Mouse (Mus musculus) CH12.LX (cell line): ENCODE results near the gene R3hdm2. TPM values are rescaled to one million over a fixed set of nuclear protein-coding genes. Genes with fewer than 3 reads are reported as not detected.

ENCODE experiments used
- DNase-seq: peaks from one replicate; pipeline ENCODE4 v3.0.0-alpha.2; 2013; ENCODE audit errors: extremely low read depth
- H3K27ac ChIP-seq: 2 replicates; pipeline ENCODE4 v1.5.1; 2012; ENCODE audit warnings: low read depth, mild to moderate bottlenecking, control low read depth, moderate library complexity; ENCODE audit not compliant: insufficient read depth
- H3K27me3 ChIP-seq: replicated peaks from 2 replicates; pipeline ENCODE3; 2012; ENCODE audit warnings: inconsistent platforms
- H3K36me3 ChIP-seq, 2 experiments: replicated peaks in 1 of 2; 2 replicates each; pipeline versions ENCODE3 to v1.6.1; 2012; ENCODE audit warnings: inconsistent platforms in 1 of 2, low read length in 1 of 2, mild to moderate bottlenecking in 1 of 2, mixed read lengths in 1 of 2, moderate library complexity in 1 of 2; ENCODE audit not compliant: control insufficient read depth in 1 of 2, insufficient read depth in 1 of 2
- H3K4me1 ChIP-seq, 2 experiments: 2 replicates each; pipeline ENCODE4 v1.6.1; 2012; ENCODE audit warnings: inconsistent platforms in 1 of 2, moderate library complexity in 1 of 2; ENCODE audit not compliant: insufficient read depth in 2 of 2, control insufficient read depth in 1 of 2
- H3K4me2 ChIP-seq: 2 replicates; pipeline ENCODE4 v1.6.1; 2012; ENCODE audit warnings: low read depth, mild to moderate bottlenecking, control low read depth; ENCODE audit not compliant: poor library complexity, insufficient read depth, severe bottlenecking
- H3K4me3 ChIP-seq, 3 experiments: fragments of 150-350 bp in 1 of 3; sonication (generic) in 1 of 3; replicated peaks in 1 of 3; 2 replicates each; pipeline versions ENCODE3 to v1.5.1; 2011 to 2012; ENCODE audit warnings: low read depth in 2 of 3, low read length in 2 of 3, mild to moderate bottlenecking in 2 of 3, moderate library complexity in 2 of 3, control low read depth in 1 of 3, improper control_type of control experiment in 1 of 3, inconsistent platforms in 1 of 3, mixed read lengths in 1 of 3; ENCODE audit not compliant: poor library complexity in 1 of 3
- H3K79me2 ChIP-seq: replicated peaks from 2 replicates; pipeline ENCODE4 v1.6.1; 2012; ENCODE audit warnings: mild to moderate bottlenecking, moderate library complexity; ENCODE audit not compliant: control insufficient read depth, poor library complexity, insufficient read depth, severe bottlenecking; ENCODE audit errors: extremely low read depth
- H3K9ac ChIP-seq: 2 replicates; pipeline ENCODE4 v1.6.1; 2012; ENCODE audit warnings: low read depth, mild to moderate bottlenecking, control low read depth, moderate library complexity; ENCODE audit not compliant: insufficient read depth
- H3K9me3 ChIP-seq: replicated peaks from 2 replicates; pipeline ENCODE3; 2012; ENCODE audit warnings: low read length, inconsistent platforms, mixed read lengths
- BHLHE40 ChIP-seq: IDR thresholded peaks from 2 replicates; pipeline ENCODE4 v1.6.1; 2011; ENCODE audit warnings: mild to moderate bottlenecking, low read depth, low read length, improper control_type of control experiment
- CHD1 ChIP-seq: IDR thresholded peaks from 2 replicates; pipeline ENCODE4 v1.6.1; 2012; ENCODE audit warnings: low read depth, low read length, improper control_type of control experiment, inconsistent platforms
- CHD2 ChIP-seq: IDR thresholded peaks from 2 replicates; pipeline ENCODE4 v1.6.1; 2011; ENCODE audit warnings: low read length, improper control_type of control experiment
- CTCF ChIP-seq, 2 experiments: IDR thresholded peaks in 1 of 2; conservative IDR thresholded peaks in 1 of 2; 2 replicates each; pipeline ENCODE4 v1.5.1; 2011 to 2012; ENCODE audit warnings: low read depth in 2 of 2, low read length in 2 of 2, improper control_type of control experiment in 1 of 2, inconsistent platforms in 1 of 2, mild to moderate bottlenecking in 1 of 2, moderate library complexity in 1 of 2
- E2F4 ChIP-seq: IDR thresholded peaks from 2 replicates; pipeline ENCODE4 v1.6.1; 2011; ENCODE audit warnings: low read depth, low read length, improper control_type of control experiment; ENCODE audit not compliant: insufficient replicate concordance
- ELF1 ChIP-seq: IDR thresholded peaks from 2 replicates; pipeline ENCODE4 v1.6.1; 2014; ENCODE audit warnings: low read depth, mild to moderate bottlenecking, inconsistent platforms, low read length, improper control_type of control experiment
- EP300 ChIP-seq: IDR thresholded peaks from 2 replicates; pipeline ENCODE4 v1.6.1; 2011; ENCODE audit warnings: low read length, improper control_type of control experiment
- ETS1 ChIP-seq: conservative IDR thresholded peaks from 2 replicates; pipeline ENCODE4 v1.6.1; 2012; ENCODE audit warnings: low read depth, mild to moderate bottlenecking, inconsistent platforms, low read length, improper control_type of control experiment, moderate library complexity
- GABPA ChIP-seq: IDR thresholded peaks from 2 replicates; pipeline ENCODE4 v1.6.1; 2012; ENCODE audit warnings: low read depth, low read length, improper control_type of control experiment, inconsistent platforms; ENCODE audit not compliant: insufficient replicate concordance
- HCFC1 ChIP-seq: IDR thresholded peaks from 2 replicates; pipeline ENCODE4 v1.6.1; 2012; ENCODE audit warnings: low read depth, mild to moderate bottlenecking, inconsistent platforms, low read length, improper control_type of control experiment
- IRF4 ChIP-seq: IDR thresholded peaks from 2 replicates; pipeline ENCODE4 v1.6.1; 2014; ENCODE audit warnings: low read depth, mild to moderate bottlenecking, inconsistent platforms, low read length, improper control_type of control experiment
- JUN ChIP-seq: IDR thresholded peaks from 2 replicates; pipeline ENCODE4 v1.6.1; 2011; ENCODE audit warnings: low read depth, mild to moderate bottlenecking, low read length, improper control_type of control experiment, moderate library complexity; ENCODE audit not compliant: insufficient read depth
- JUND ChIP-seq: conservative IDR thresholded peaks from 2 replicates; pipeline ENCODE4 v1.6.1; 2011; ENCODE audit warnings: low read depth, low read length, improper control_type of control experiment
- KAT2A ChIP-seq: IDR thresholded peaks from 2 replicates; pipeline ENCODE4 v1.6.1; 2012; ENCODE audit warnings: low read length, improper control_type of control experiment, inconsistent platforms; ENCODE audit not compliant: insufficient replicate concordance
- MAFK ChIP-seq: IDR thresholded peaks from 2 replicates; pipeline ENCODE4 v1.6.1; 2011; ENCODE audit warnings: low read length, improper control_type of control experiment; ENCODE audit not compliant: insufficient replicate concordance
- MAX ChIP-seq: IDR thresholded peaks from 2 replicates; pipeline ENCODE4 v1.6.1; 2011; ENCODE audit warnings: low read length, improper control_type of control experiment
- MAZ ChIP-seq: IDR thresholded peaks from 2 replicates; pipeline ENCODE4 v1.6.1; 2012; ENCODE audit warnings: low read depth, mild to moderate bottlenecking, inconsistent platforms, low read length, improper control_type of control experiment, moderate library complexity
- MEF2A ChIP-seq: IDR thresholded peaks from 2 replicates; pipeline ENCODE4 v1.6.1; 2014; ENCODE audit warnings: low read depth, mild to moderate bottlenecking, inconsistent platforms, low read length, improper control_type of control experiment, borderline replicate concordance
- MXI1 ChIP-seq: IDR thresholded peaks from 2 replicates; pipeline ENCODE4 v1.6.1; 2011; ENCODE audit warnings: mild to moderate bottlenecking, low read depth, low read length, improper control_type of control experiment
- MYC ChIP-seq: IDR thresholded peaks from 2 replicates; pipeline ENCODE4 v1.6.1; 2011; ENCODE audit warnings: low read depth, mild to moderate bottlenecking, improper control_type of control experiment, low read length
- NELFE ChIP-seq: IDR thresholded peaks from 2 replicates; pipeline ENCODE4 v1.6.1; 2011; ENCODE audit warnings: low read depth, low read length, improper control_type of control experiment
- NRF1 ChIP-seq: IDR thresholded peaks from 2 replicates; pipeline ENCODE4 v1.6.1; 2014; ENCODE audit warnings: low read depth, mild to moderate bottlenecking, inconsistent platforms, low read length, improper control_type of control experiment, moderate library complexity
- PAX5 ChIP-seq: IDR thresholded peaks from 2 replicates; pipeline ENCODE4 v1.6.1; 2012; ENCODE audit warnings: low read length, inconsistent platforms, mixed read lengths
- POLR2A ChIP-seq: IDR thresholded peaks from 2 replicates; pipeline ENCODE4 v1.6.1; 2011; ENCODE audit warnings: low read depth, mild to moderate bottlenecking, improper control_type of control experiment, low read length
- POLR2AphosphoS2 ChIP-seq: IDR thresholded peaks from 2 replicates; pipeline ENCODE4 v1.6.1; 2011; ENCODE audit warnings: low read depth, low read length, improper control_type of control experiment
- RAD21 ChIP-seq: IDR thresholded peaks from 2 replicates; pipeline ENCODE4 v1.6.1; 2011; ENCODE audit warnings: low read depth, mild to moderate bottlenecking, low read length, improper control_type of control experiment, moderate library complexity
- RCOR1 ChIP-seq: conservative IDR thresholded peaks from 2 replicates; pipeline ENCODE4 v1.6.1; 2012; ENCODE audit warnings: low read depth, mild to moderate bottlenecking, inconsistent platforms, low read length, improper control_type of control experiment
- SIN3A ChIP-seq: IDR thresholded peaks from 2 replicates; pipeline ENCODE4 v1.6.1; 2012; ENCODE audit warnings: low read length, improper control_type of control experiment, inconsistent platforms
- SMC3 ChIP-seq: IDR thresholded peaks from 2 replicates; pipeline ENCODE4 v1.6.1; 2011; ENCODE audit warnings: low read depth, low read length, improper control_type of control experiment
- TBP ChIP-seq: conservative IDR thresholded peaks from 2 replicates; pipeline ENCODE4 v1.6.1; 2011; ENCODE audit warnings: low read depth, low read length, improper control_type of control experiment
- TCF12 ChIP-seq: IDR thresholded peaks from 2 replicates; pipeline ENCODE4 v1.6.1; 2014; ENCODE audit warnings: low read depth, mild to moderate bottlenecking, inconsistent platforms, low read length, improper control_type of control experiment
- UBTF ChIP-seq: IDR thresholded peaks from 2 replicates; pipeline ENCODE4 v1.6.1; 2012; ENCODE audit warnings: low read depth, mild to moderate bottlenecking, inconsistent platforms, low read length, improper control_type of control experiment, moderate library complexity
- USF1 ChIP-seq: IDR thresholded peaks from 2 replicates; pipeline ENCODE4 v1.6.1; 2014; ENCODE audit warnings: low read depth, mild to moderate bottlenecking, inconsistent platforms, low read length, improper control_type of control experiment
- USF2 ChIP-seq: conservative IDR thresholded peaks from 2 replicates; pipeline ENCODE4 v1.6.1; 2011; ENCODE audit warnings: low read depth, low read length, improper control_type of control experiment
- ZC3H11A ChIP-seq: IDR thresholded peaks from 2 replicates; pipeline ENCODE4 v1.6.1; 2012; ENCODE audit warnings: low read depth, mild to moderate bottlenecking, inconsistent platforms, low read length, improper control_type of control experiment
- ZKSCAN1 ChIP-seq: IDR thresholded peaks from 2 replicates; pipeline ENCODE4 v1.6.1; 2012; ENCODE audit warnings: low read depth, inconsistent platforms, low read length, improper control_type of control experiment, borderline replicate concordance
- ZMIZ1 ChIP-seq: IDR thresholded peaks from 2 replicates; pipeline ENCODE4 v1.6.1; 2012; ENCODE audit warnings: low read depth, mild to moderate bottlenecking, inconsistent platforms, low read length, improper control_type of control experiment
- ZNF384 ChIP-seq: IDR thresholded peaks from 2 replicates; pipeline ENCODE4 v1.6.1; 2012; ENCODE audit warnings: low read depth, low read length, improper control_type of control experiment, inconsistent platforms
- dilution Hi-C: fragments of 300-500 bp; cut with MboI; formaldehyde crosslinking; loops from 2 replicates; pipeline ENCODE4 v1.14.3; 2020; ENCODE audit warnings: low sequenced_read_pairs; ENCODE audit not compliant: extremely low pct_unique_long_range_greater_than_20kb, extremely low pct_ligation_motif_present
- in situ Hi-C: fragments of 300-500 bp; cut with MboI; formaldehyde crosslinking; loops from 3 replicates; pipeline ENCODE4 v1.14.3; 2019; ENCODE audit warnings: low sequenced_read_pairs, low pct_ligation_motif_present, low pct_unique_long_range_greater_than_20kb, mixed read lengths
- polyA plus RNA-seq: library from polyadenylated mRNA; unstranded; fragments of >175 nt; gene quantifications from 2 replicates; pipeline ENCODE4 v1.2.1, GENCODE M21; 2012; ENCODE audit warnings: low read depth; ENCODE audit not compliant: insufficient read length
- total RNA-seq, 2 experiments: library from RNA; depleted of rRNA; stranded (reverse); fragments of 300-350 nt in 1 of 2; fragments of >200 nt in 1 of 2; gene quantifications; 2 replicates each; pipeline ENCODE4 v1.2.3; 2012 to 2014

R3hdm2 gene
- total RNA-seq (2012; rRNA removed) (7.3 and 8.7 TPM in 2 replicates), total RNA-seq (2014; rRNA removed) (4.2 and 7.0 TPM in 2 replicates), polyA plus RNA-seq (23.6 and 29.2 TPM in 2 replicates)

- peak within 1 kb of the TSS; percentile 95 for H3K9ac ChIP-seq
- dilution Hi-C loops = no loop called here
- peak within 1 kb of the TSS; percentile 69 to 86 (median 80) for H3K4me3 ChIP-seq
- H3K79me2 ChIP-seq = peaks cover 13% of the 10 kb centered on the region
- peaks cover 4% of the 10 kb centered on the region for H3K9me3 ChIP-seq
- TF ChIP-seq SIN3A (0 out of 2 replicates have a peak, but pooled peaks have one; percentile 4), TCF12 (peak; percentile 45; the same call in 1 of the 2 replicates), HCFC1 (peak; percentile 63), CTCF (conservative IDR thresholded peaks at IDR 0.05 in 1 of 2, IDR thresholded peaks at IDR 0.05 in 1 of 2; ENCODE audit: low read depth in 2 of 2, low read length in 2 of 2) (no peak), NRF1 (peak; percentile 71), UBTF (0 out of 2 replicates have a peak, but pooled peaks have one; percentile 42), TBP (0 out of 2 replicates have a peak, but pooled peaks have one; percentile 19), GABPA (no peak), SMC3 (no peak), E2F4 (no peak), BHLHE40 (no peak), NELFE (peak; percentile 44), POLR2AphosphoS2 (no peak), IRF4 (peak; percentile 33; the same call in 1 of the 2 replicates), EP300 (no peak), ZNF384 (no peak), USF1 (no peak), CHD2 (peak; percentile 47; the same call in 1 of the 2 replicates), ZKSCAN1 (no peak), MXI1 (no peak; the same call in 1 of the 2 replicates), CHD1 (no peak), ZC3H11A (no peak), USF2 (no peak), PAX5 (no peak), ETS1 (no peak), MYC (no peak), ELF1 (peak; percentile 90), MAX (no peak), MAZ (no peak; the same call in 1 of the 2 replicates), ZMIZ1 (peak; percentile 54; the same call in 1 of the 2 replicates), RCOR1 (no peak), MEF2A (0 out of 2 replicates have a peak, but pooled peaks have one; percentile 14), KAT2A (peak; percentile 49; the same call in 1 of the 2 replicates), MAFK (no peak), JUN (no peak), RAD21 (no peak), POLR2A (peak; percentile 65), JUND (no peak)
- TF ChIP-seq, all 38 proteins: peak for 14
- H3K4me1 ChIP-seq = peaks cover 2 to 18% of the 10 kb centered on the region in 2 experiments; a peak in 3 of 4 replicates
- peak within 1 kb of the TSS; percentile 95 for H3K27ac ChIP-seq
- DNase-seq = peak; percentile 88
- H3K4me2 ChIP-seq = peak within 1 kb of the TSS; percentile 98
- in situ Hi-C loops = no loop called here
- no peaks in the 10 kb centered on the region for H3K27me3 ChIP-seq
- peaks cover 0 to 8% of the 10 kb centered on the region in 2 experiments for H3K36me3 ChIP-seq
Observed at GRCm38 (mm10) chr10:127380251-127380691, at the start of gene R3hdm2. R3hdm2 (plus strand) TSS chr10:127380327.
